Mouse (Mus musculus) megakaryocyte-erythroid progenitor cell, adult 5-6 weeks (primary cell): Measurements from ENCODE around the gene Gm21732. TPM values are rescaled to one million over a fixed set of nuclear protein-coding genes. Genes with fewer than 3 reads are reported as not detected.
"Not testable (repeated sequence)": the region's sequence is repeated elsewhere in the genome, so short reads cannot be mapped to it uniquely, and the experiment has no call there.

Experiments used
- ATAC-seq: replicated peaks from 2 replicates; pipeline ENCODE4 v1.8.0; 2016; ENCODE audit warnings: mild to moderate bottlenecking, inconsistent platforms; ENCODE audit not compliant: severe bottlenecking, poor library complexity, low FRiP score, low TSS enrichment
- total RNA-seq, 2 experiments: library from RNA; stranded (forward) in 1 of 2; stranded (reverse) in 1 of 2; fragments of 200-1000, 215-1000 nt in 1 of 2; fragments of >200 nt in 1 of 2; fragmentation: Nextera tagmentation in 1 of 2; gene quantifications; 2 replicates each; pipeline ENCODE4 v1.2.3; 2014 to 2017

The Gm21732 gene
- not detected in 2 replicates for total RNA-seq (2014; fragmentation: Nextera tagmentation)
- total RNA-seq (2017), result not detected in 2 replicates

DNA sequence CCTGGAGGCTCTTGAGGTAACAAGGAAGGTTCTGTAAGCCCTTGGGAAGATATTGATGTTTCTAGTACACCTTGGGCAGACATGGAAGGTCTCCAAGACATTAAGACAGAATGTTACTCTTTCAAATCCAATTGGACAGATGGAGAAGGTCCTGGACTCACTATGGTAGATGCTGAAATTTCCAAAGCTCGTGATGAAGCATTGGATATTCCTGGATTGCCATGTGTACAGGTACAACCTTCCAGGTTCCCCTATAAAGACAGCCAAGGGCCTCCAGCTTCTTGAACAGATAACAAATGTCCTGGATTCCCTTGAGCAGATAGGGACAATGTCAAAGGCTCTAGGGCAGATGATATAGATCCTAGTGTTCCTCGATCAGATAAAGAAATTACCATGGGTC is at the start of gene Gm21732:
TSS of gene Gm21732 (minus strand) at position 101 of the 400 bp plus-strand sequence.
- ATAC-seq, result not testable (repeated sequence)

Other genes starting within 250 kb of the Gm21732 start
- not detected in 2 replicates for gene Gm20897, start 73.5 kb downstream of the Gm21732 start, total RNA-seq (2014; fragmentation: Nextera tagmentation)
- not detected in 2 replicates for gene Gm20897, start 73.5 kb downstream of the Gm21732 start, total RNA-seq (2017)